Mouse (Mus musculus) monocyte, adult 59 days (primary cell): Measurements from ENCODE around the gene Spc24. TPM values are rescaled to one million over a fixed set of nuclear protein-coding genes. Genes with fewer than 3 reads are reported as not detected.

ENCODE experiments used
- total RNA-seq, 2 experiments: library from RNA; stranded (reverse); gene quantifications; one replicate each; pipeline ENCODE4 v1.2.4; 2023

Gene Spc24
- under 1 TPM; 0.71 to 0.94 TPM for total RNA-seq

GRCm38 (mm10) chr9:21760155-21761088 lies at the start of gene Spc24:
TSS of gene Spc24 (minus strand) at chr9:21760303.

GRCm38 (mm10) chr9:21798345-21799009 lies 38.4 kb upstream of the Spc24 start, which contains the start of gene Kank2:
TSS of gene Kank2 (minus strand) at chr9:21798744.

GRCm38 (mm10) chr9:21723377-21724146 lies 36.5 kb downstream of the Spc24 start, which contains the start of gene Ldlr:
TSS of gene Ldlr (plus strand) at chr9:21723483.

Other genes starting within 250 kb of the Spc24 start
- 100 to 1,000 TPM; 254 to 282 TPM for gene AB124611, start 234.1 kb downstream of the Spc24 start, total RNA-seq
- 10 to 100 TPM; 60.6 to 61.5 TPM for gene Carm1, start 213.4 kb downstream of the Spc24 start, total RNA-seq
- gene Timm29, start 167.6 kb downstream of the Spc24 start, total RNA-seq = 10 to 100 TPM; 19.9 to 21.8 TPM
- 10 to 100 TPM; 11.0 to 11.7 TPM for gene Yipf2, start 167.5 kb downstream of the Spc24 start, total RNA-seq
- 10 to 100 TPM; 76.9 to 81.7 TPM for gene Smarca4, start 144.1 kb downstream of the Spc24 start, total RNA-seq
- 100 to 1,000 TPM; 231 to 278 TPM for gene Ldlr, start 36.8 kb downstream of the Spc24 start, total RNA-seq
- 1 to 10 TPM in 1 of 2 experiments, under 1 TPM in 1; 0.84 to 1.2 TPM for gene Kank2, start 38.4 kb upstream of the Spc24 start, total RNA-seq
- not detected for gene Angptl8, start 75.2 kb upstream of the Spc24 start, total RNA-seq
- gene Dock6, start 92.3 kb upstream of the Spc24 start, total RNA-seq = 1 to 10 TPM; 4.2 to 4.6 TPM
- gene Rab3d, start 157.9 kb upstream of the Spc24 start, total RNA-seq = 10 to 100 TPM; 24.6 to 30.4 TPM
- 1 to 10 TPM in 1 of 2 experiments, not detected in 1; 1.2 TPM for gene Ccdc159, start 167.2 kb upstream of the Spc24 start, total RNA-seq
- 10 to 100 TPM; 12.4 to 14.3 TPM for gene Tmem205, start 167.3 kb upstream of the Spc24 start, total RNA-seq
- 1 to 10 TPM; 1.1 to 1.2 TPM for gene Plppr2, start 176.7 kb upstream of the Spc24 start, total RNA-seq
- gene Swsap1, start 195.5 kb upstream of the Spc24 start, total RNA-seq = 1 to 10 TPM; 6.1 to 6.2 TPM
- gene Epor, start 203.2 kb upstream of the Spc24 start, total RNA-seq = 1 to 10 TPM; 5.6 to 6.4 TPM
- gene Rgl3, start 229.1 kb upstream of the Spc24 start, total RNA-seq = 1 to 10 TPM; 1.7 to 1.9 TPM
- gene Ccdc151, start 242.3 kb upstream of the Spc24 start, total RNA-seq = under 1 TPM in 1 of 2 experiments, not detected in 1; 0.24 TPM
- gene Prkcsh, start 242.5 kb upstream of the Spc24 start, total RNA-seq = 10 to 100 TPM; 86.0 to 88.5 TPM